Mouse (Mus musculus): ENCODE data around the gene Mcu. TPM values are rescaled to one million over a fixed set of nuclear protein-coding genes. Genes with fewer than 3 reads are reported as not detected.

The Mcu gene
- total RNA-seq, 1 experiment from 2014 or later = 17.7 TPM

DNA sequence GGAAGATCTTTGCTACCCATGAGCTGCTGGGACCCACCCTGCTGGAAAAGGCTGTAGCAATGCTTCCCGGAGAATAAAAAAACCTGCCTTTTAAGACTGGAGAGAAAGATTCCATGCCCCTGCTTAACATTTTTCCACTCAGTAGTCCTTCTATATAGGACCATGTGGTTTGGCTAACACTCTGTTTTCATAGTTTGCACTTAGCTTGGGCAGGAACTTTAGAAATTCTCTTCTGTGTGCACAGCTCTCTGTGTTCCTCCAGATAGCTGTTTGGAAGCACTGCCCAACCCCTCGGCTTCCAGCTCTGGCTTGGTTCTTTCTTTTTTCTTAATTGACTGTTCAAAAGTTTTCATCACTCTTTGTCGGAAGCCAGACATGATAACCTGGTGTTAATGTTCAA, 199.9 kb downstream of the Mcu start:
- no peak for ATAC-seq (ENCODE audit: extremely low read depth, insufficient number of reproducible peaks, low FRiP score, poor library complexity, severe bottlenecking)

DNA sequence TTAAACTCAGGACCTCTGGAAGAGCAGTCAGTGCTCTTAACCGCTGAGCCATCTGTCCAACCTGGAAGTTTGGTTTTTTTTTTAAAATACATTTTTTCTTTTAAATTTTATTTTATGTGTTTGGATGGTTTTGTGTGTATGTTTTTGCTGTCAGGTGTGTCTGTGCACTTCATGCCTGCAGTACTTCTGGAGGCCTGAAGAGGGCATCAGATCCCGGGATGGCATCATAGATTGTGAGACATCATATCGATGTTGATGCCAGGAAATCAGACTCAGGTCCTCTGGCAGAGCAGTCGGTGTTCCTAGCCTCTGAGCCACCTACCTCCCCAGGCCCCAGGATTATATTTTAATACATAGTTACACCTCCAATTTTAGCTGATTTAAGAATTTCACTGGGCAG, 202.8 kb downstream of the Mcu start:
- no peak for ATAC-seq (ENCODE audit: extremely low read depth, insufficient number of reproducible peaks, low FRiP score, poor library complexity, severe bottlenecking)

GRCm38 (mm10) chr10:59410264-59410663, 206.2 kb downstream of the Mcu start:
- ATAC-seq (ENCODE audit: extremely low read depth, insufficient number of reproducible peaks, low FRiP score, poor library complexity, severe bottlenecking) = no peak

- ATAC-seq (ENCODE audit: extremely low read depth, insufficient number of reproducible peaks, low FRiP score, poor library complexity, severe bottlenecking) = no peak
Observed at GRCm38 (mm10) chr10:59408499-59408898, 208.0 kb downstream of the Mcu start.

- ATAC-seq (ENCODE audit: extremely low read depth, insufficient number of reproducible peaks, low FRiP score, poor library complexity, severe bottlenecking) = no peak
Observed at GRCm38 (mm10) chr10:59403793-59404149, 212.7 kb downstream of the Mcu start.

DNA sequence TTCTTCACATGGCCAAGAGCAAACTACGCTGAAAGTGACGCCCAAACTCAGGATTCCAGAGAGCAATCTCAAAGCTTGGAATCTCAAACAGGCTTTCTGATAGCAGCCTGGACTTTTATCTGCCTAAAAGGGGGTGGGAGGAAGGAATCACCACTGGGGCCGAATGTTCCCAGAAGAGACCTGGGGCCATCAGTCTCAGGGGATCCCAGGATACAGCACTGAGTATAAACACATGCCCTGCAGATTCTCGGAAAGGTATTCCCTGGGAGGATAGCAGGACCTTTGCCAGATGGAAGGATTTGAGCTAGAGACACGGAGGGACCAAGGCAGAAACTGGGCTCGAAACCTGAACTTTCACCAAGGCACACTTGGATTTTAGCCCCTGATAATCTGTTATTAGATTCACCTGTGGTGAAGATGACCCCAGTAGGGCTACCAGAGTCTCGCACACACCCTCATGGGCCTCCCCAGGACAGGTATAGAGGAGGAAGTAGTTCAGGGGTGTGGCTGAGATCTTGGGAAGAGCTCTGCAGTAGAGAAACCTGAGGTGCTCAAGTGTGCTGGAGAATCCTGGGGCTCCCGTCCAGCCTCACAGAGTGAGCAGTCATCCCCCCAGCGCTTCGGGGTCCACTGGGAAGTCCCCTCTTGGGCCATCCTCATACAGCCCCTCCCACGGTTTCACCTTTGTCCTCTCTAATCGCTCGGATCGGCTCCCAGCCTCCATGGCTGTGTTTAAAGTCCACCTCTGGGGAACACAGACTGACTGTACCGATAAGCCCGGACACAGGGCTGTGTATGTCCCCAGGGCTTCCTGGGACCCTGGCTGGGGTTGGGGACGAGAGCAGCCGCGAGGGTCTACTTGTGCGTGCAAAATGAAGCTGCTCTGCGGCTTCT, 213.3 kb downstream of the Mcu start, which contains the start of gene Pla2g12b:
Gene Pla2g12b (plus strand): TSS at position 762 of the 894 bp plus-strand sequence.
- no peak for ATAC-seq (ENCODE audit: extremely low read depth, insufficient number of reproducible peaks, low FRiP score, poor library complexity, severe bottlenecking)

Other genes starting within 250 kb of the Mcu start
- gene Gm10273, start 221.1 kb downstream of the Mcu start, total RNA-seq (2017) = 2.5 and 4.1 TPM in 2 replicates
- gene Pla2g12b, start 213.0 kb downstream of the Mcu start, total RNA-seq (2017) = not detected in 2 replicates
- 0.35 TPM in 1 of 2 replicates, not detected in the other for gene Oit3, start 174.9 kb downstream of the Mcu start, total RNA-seq (2017)
- gene Gm10322, start 629 bp downstream of the Mcu start, total RNA-seq (2017) = not detected in 2 replicates
- gene Micu1, start 85.8 kb upstream of the Mcu start, total RNA-seq (2017) = 41.5 and 52.5 TPM in 2 replicates